Mouse (Mus musculus) yolk sac, embryonic 10.5 days (tissue): Measurements from ENCODE around the gene Slc16a11.
"Not testable (repeated sequence)": the region's sequence is repeated elsewhere in the genome, so short reads cannot be mapped to it uniquely, and the experiment has no call there.

Experiments used
- DNase-seq: peaks from one replicate; pipeline ENCODE4 v3.0.0-alpha.2; 2017; ENCODE audit warnings: low spot score

Slc16a11 gene

GRCm38 (mm10) chr11:70212423-70212822, at the start of gene Slc16a11:
Slc16a11 (plus strand) TSS chr11:70212752.
- DNase-seq, result no peak

- DNase-seq, result no peak
These were observed 46.3 kb upstream of the Slc16a11 start for GRCm38 (mm10) chr11:70165972-70166921.

- no peak for DNase-seq
These were observed 44.4 kb upstream of the Slc16a11 start for GRCm38 (mm10) chr11:70168136-70168535.

GRCm38 (mm10) chr11:70169471-70169870, 43.1 kb upstream of the Slc16a11 start:
- DNase-seq, result not testable (repeated sequence)

GRCm38 (mm10) chr11:70170291-70170690, 42.3 kb upstream of the Slc16a11 start:
- no peak for DNase-seq

GRCm38 (mm10) chr11:70171181-70171580, 41.4 kb upstream of the Slc16a11 start:
- DNase-seq, result no peak

- no peak for DNase-seq
These were observed 40.7 kb upstream of the Slc16a11 start for GRCm38 (mm10) chr11:70171847-70172246.

- no peak for DNase-seq
These were observed 40.3 kb upstream of the Slc16a11 start for GRCm38 (mm10) chr11:70172298-70172697.

- DNase-seq, result no peak
These were observed 38.1 kb upstream of the Slc16a11 start for GRCm38 (mm10) chr11:70174491-70174890.

GRCm38 (mm10) chr11:70177647-70178046, 34.9 kb upstream of the Slc16a11 start:
- DNase-seq, result no peak

- DNase-seq, result no peak
These were observed 34.2 kb upstream of the Slc16a11 start for GRCm38 (mm10) chr11:70178311-70178710.

GRCm38 (mm10) chr11:70178756-70179155, 33.8 kb upstream of the Slc16a11 start:
- DNase-seq, result no peak

GRCm38 (mm10) chr11:70179401-70179800, 33.2 kb upstream of the Slc16a11 start:
- no peak for DNase-seq

GRCm38 (mm10) chr11:70180496-70180895, 32.1 kb upstream of the Slc16a11 start:
- DNase-seq, result no peak

- no peak for DNase-seq
These were observed 27.4 kb upstream of the Slc16a11 start for GRCm38 (mm10) chr11:70185120-70185519.

GRCm38 (mm10) chr11:70189319-70190134, 23.0 kb upstream of the Slc16a11 start:
- no peak for DNase-seq

GRCm38 (mm10) chr11:70191188-70191587, 21.4 kb upstream of the Slc16a11 start:
- no peak for DNase-seq

- no peak for DNase-seq
These were observed 20.4 kb upstream of the Slc16a11 start for GRCm38 (mm10) chr11:70192157-70192556.

- DNase-seq, result no peak
These were observed 18.9 kb upstream of the Slc16a11 start for GRCm38 (mm10) chr11:70193354-70194285.

GRCm38 (mm10) chr11:70198332-70198731, 14.2 kb upstream of the Slc16a11 start:
- DNase-seq, result no peak

- no peak for DNase-seq
These were observed 13.4 kb upstream of the Slc16a11 start for GRCm38 (mm10) chr11:70199107-70199506.
